Mouse (Mus musculus) heart, embryonic 14.5 days (tissue): ENCODE data around the gene Slc9a9. TPM values are rescaled to one million over a fixed set of nuclear protein-coding genes. Genes with fewer than 3 reads are reported as not detected.

Experiments used
- ATAC-seq: fragments of 200-750 bp; cut with Nextera tagmentation; 2 replicates; pipeline ENCODE4 v1.8.0; 2017; ENCODE audit warnings: low read depth, moderate TSS enrichment; ENCODE audit not compliant: insufficient number of reproducible peaks, insufficient read depth, low FRiP score
- H3K27ac ChIP-seq, 2 experiments: fragments of 200-500 bp in 1 of 2; fragments of 300-500 bp in 1 of 2; sonication (generic) in 1 of 2; replicated peaks in 1 of 2; 2 replicates each; pipeline ENCODE4 v1.5.1; 2012 to 2014; ENCODE audit warnings: low read depth in 2 of 2, low read length in 2 of 2, control low read depth in 1 of 2, mild to moderate bottlenecking in 1 of 2, mixed read lengths in 1 of 2; ENCODE audit not compliant: control insufficient read depth in 1 of 2, insufficient read depth in 1 of 2
- H3K27me3 ChIP-seq: fragments of 300-500 bp; sonication (generic); 2 replicates; pipeline ENCODE4 v1.6.1; 2014; ENCODE audit warnings: mild to moderate bottlenecking, low read length, control low read depth; ENCODE audit not compliant: control insufficient read depth, insufficient read depth
- H3K36me3 ChIP-seq: fragments of 300-500 bp; sonication (generic); 2 replicates; pipeline ENCODE4 v1.6.1; 2014; ENCODE audit warnings: mild to moderate bottlenecking, control low read depth, low read length, mixed read lengths; ENCODE audit not compliant: control insufficient read depth, insufficient read depth
- H3K4me1 ChIP-seq, 2 experiments: fragments of 200-500 bp in 1 of 2; fragments of 300-500 bp in 1 of 2; sonication (generic) in 1 of 2; 2 replicates each; pipeline ENCODE4 v1.6.1; 2012 to 2014; ENCODE audit warnings: low read length in 2 of 2, control low read depth in 1 of 2, mixed read lengths in 1 of 2; ENCODE audit not compliant: control insufficient read depth in 2 of 2, insufficient read depth in 2 of 2
- H3K4me2 ChIP-seq: fragments of 300-500 bp; sonication (generic); 2 replicates; pipeline ENCODE4 v1.6.1; 2014; ENCODE audit warnings: mild to moderate bottlenecking, low read length
- H3K4me3 ChIP-seq, 2 experiments: fragments of 200-500 bp in 1 of 2; fragments of 300-500 bp in 1 of 2; sonication (generic) in 1 of 2; 2 replicates each; pipeline ENCODE4 v1.5.1; 2012 to 2014; ENCODE audit warnings: low read length in 2 of 2, mild to moderate bottlenecking in 2 of 2, control low read depth in 1 of 2, low read depth in 1 of 2, moderate library complexity in 1 of 2; ENCODE audit not compliant: control insufficient read depth in 1 of 2, insufficient read depth in 1 of 2
- H3K9ac ChIP-seq: fragments of 300-500 bp; sonication (generic); 2 replicates; pipeline ENCODE4 v1.6.1; 2014; ENCODE audit warnings: mild to moderate bottlenecking, low read length
- H3K9me3 ChIP-seq: fragments of 300-500 bp; sonication (generic); 2 replicates; pipeline ENCODE4 v1.6.1; 2016; ENCODE audit warnings: low read length, control low read depth; ENCODE audit not compliant: control insufficient read depth
- WGBS: fragments of 180-500 bp; shearing (Covaris S2); extraction: QIAGEN DNeasy Blood & Tissue Kit; methylation state at CpG from one replicate; pipeline ENCODE4 v1.1.7; 2014; 5-methylcytosine and 5-hydroxymethylcytosine counted together
- polyA plus RNA-seq: library from polyadenylated mRNA; unstranded; fragments of >200 nt; fragmentation: Nextera tagmentation; extraction: Ambion mirVana; gene quantifications from 2 replicates; pipeline ENCODE4 v1.2.1, GENCODE M21; 2014

Slc9a9 gene
- polyA plus RNA-seq, 1 experiment from 2014 or later: 4.7 TPM

DNA sequence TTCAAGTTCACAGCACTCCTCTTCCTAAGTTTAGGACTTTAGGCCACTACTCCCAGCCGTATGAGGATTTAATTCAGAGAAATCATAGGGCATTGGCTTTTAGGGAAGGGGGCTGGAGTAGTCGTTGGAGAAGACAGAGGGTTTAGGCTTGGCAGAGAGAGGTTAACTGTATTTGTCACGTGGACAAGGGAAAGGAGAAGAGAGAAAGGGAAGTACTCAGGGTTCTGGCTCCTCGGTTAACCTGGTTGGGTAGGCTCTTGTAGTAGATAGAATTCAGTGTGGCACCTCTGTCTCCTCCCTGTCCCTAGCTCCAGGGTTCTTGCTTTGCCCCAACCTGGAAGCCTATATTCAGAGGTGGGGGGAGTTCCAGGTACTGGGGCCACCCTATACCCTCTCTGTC lies 4.5 kb upstream of the Slc9a9 start:
- Histone ChIP-seq H3K4me1 (peaks cover 3 to 4% of the 10 kb centered on the region in 2 experiments; a peak in 2 of 4 replicates), H3K9me3 (no peaks in the 10 kb centered on the region), H3K4me2 (no peak overlapping the region), H3K36me3 (no peaks in the 10 kb centered on the region), H3K27me3 (no peaks in the 10 kb centered on the region), H3K27ac (no peak overlapping the region), H3K9ac (no peak overlapping the region), H3K4me3 (no peak overlapping the region)
- 72% methylated on average over 4 of the region's 4 CpGs for WGBS
- ATAC-seq: no peak

DNA sequence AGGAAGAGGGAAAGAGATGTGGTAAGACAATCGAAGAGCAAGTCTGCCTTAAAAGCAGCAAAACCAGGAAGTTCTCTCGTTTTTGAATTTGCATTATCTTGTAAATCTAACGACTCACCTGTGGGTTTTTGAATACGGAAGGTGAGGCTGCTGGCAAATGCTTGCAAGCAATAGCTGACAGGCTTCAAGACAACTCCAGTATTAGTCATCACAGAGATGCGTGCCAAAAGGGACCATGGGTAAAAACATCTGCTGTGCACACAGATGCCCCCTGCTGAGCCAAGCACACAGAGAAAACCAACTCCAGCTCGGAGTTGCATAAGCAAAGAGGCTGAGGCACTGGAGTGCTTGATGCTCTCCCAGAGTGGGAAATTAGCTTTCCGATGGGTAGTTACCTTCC lies 1.1 kb upstream of the Slc9a9 start:
- H3K27ac ChIP-seq: no peak overlapping the region
- H3K27me3 ChIP-seq: no peaks in the 10 kb centered on the region
- 56% methylated on average over 7 of the region's 7 CpGs for WGBS
- peaks cover 4 to 5% of the 10 kb centered on the region in 2 experiments; a peak in 2 of 4 replicates for H3K4me1 ChIP-seq
- no peak overlapping the region for H3K9ac ChIP-seq
- no peak for ATAC-seq
- no peaks in the 10 kb centered on the region for H3K36me3 ChIP-seq
- H3K4me2 ChIP-seq: no peak overlapping the region
- H3K4me3 ChIP-seq: no peak overlapping the region
- H3K9me3 ChIP-seq: no peaks in the 10 kb centered on the region

DNA sequence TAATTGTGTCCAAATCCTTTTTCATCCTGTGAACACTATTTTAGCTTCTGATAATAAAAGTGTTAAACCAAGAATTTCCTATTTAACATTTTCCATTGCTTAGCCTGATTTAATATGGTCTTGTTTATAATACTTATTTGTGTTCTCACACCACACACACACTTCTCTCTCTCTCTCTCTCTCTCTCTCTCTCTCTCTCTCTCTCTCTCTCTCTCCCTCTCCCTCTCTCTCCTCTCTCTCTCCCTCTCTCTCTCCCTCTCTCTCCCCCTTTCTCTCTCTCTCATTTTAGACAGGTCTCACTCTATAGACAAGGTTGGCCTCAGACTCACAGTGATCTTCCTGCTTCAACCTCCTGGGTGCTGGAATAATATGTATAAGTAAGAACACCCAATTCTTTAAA lies 995 bp downstream of the Slc9a9 start:
- H3K9me3 ChIP-seq: no peaks in the 10 kb centered on the region
- peak overlapping the region; percentile 90 for H3K4me2 ChIP-seq
- H3K27me3 ChIP-seq: no peaks in the 10 kb centered on the region
- peak overlapping the region in 1 of 2 experiments; percentile 63; a peak in 2 of 4 replicates for H3K4me3 ChIP-seq
- peak overlapping the region; percentile 73 for H3K9ac ChIP-seq
- no peak for ATAC-seq
- peak overlapping the region in 1 of 2 experiments; percentile 44; a peak in 2 of 4 replicates for H3K27ac ChIP-seq
- H3K4me1 ChIP-seq: peaks cover 4 to 5% of the 10 kb centered on the region in 2 experiments; a peak in 2 of 4 replicates
- H3K36me3 ChIP-seq: no peaks in the 10 kb centered on the region

DNA sequence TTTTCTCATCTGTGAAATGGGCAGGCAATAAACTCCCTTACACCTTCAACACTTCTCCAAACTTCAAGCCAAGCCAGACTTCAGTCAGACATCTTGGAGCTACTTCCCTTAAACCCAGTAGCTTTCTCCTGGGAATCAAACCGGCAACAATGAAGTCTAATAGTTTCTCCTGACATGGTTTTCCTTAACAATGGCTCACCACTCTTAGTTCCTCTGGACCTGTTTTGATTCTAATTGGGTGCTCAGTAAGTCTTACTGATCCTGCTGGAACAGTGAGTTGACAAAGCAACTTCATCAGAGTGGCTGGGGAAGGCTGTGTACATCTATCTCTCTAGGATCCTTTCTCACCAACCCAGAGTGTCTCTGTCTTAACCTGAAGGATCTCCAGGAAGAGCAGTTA lies 5.0 kb downstream of the Slc9a9 start:
- no peak overlapping the region for H3K4me3 ChIP-seq
- no peak for ATAC-seq
- H3K27me3 ChIP-seq: no peaks in the 10 kb centered on the region
- H3K9me3 ChIP-seq: no peaks in the 10 kb centered on the region
- no peaks in the 10 kb centered on the region for H3K36me3 ChIP-seq
- no peak overlapping the region for H3K27ac ChIP-seq
- no peak overlapping the region for H3K9ac ChIP-seq
- WGBS: 92% methylated on average over 1 of the region's 1 CpGs
- H3K4me1 ChIP-seq: peaks cover 0 to 2% of the 10 kb centered on the region in 2 experiments; a peak in 1 of 4 replicates
- H3K4me2 ChIP-seq: no peak overlapping the region

DNA sequence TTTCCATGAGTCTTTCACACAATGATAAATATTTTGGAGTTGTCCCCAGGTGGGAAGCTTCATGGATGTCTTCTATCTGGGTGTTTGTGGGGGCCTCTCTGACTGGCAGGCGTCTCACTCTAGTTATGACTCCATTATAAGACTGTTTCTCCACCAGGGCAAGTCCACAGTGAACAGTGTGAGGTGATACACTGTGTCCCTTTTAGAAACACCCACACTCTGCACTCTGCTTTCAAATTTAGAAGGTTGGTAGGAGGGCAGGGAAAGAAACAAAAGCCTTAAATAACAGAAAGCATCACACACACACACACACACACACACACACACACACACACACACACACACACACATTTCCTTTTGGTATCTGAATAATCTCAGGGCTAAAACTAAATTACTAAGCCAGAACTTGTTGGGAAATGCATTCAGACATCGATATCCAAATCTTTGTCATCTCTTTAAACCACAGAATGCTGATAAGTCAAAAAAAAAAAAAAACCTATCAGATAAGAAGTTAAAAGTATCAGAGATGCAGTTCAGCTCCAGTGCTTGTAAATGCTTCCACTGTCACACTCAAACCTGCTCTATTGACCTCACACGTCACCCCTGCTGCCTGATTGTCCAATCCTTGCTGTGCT lies 8.4 kb downstream of the Slc9a9 start:
- Histone ChIP-seq H3K4me3 (no peak overlapping the region), H3K27ac (no peak overlapping the region), H3K36me3 (no peaks in the 10 kb centered on the region), H3K27me3 (no peaks in the 10 kb centered on the region), H3K9me3 (no peaks in the 10 kb centered on the region), H3K4me1 (no peaks in the 10 kb centered on the region), H3K4me2 (no peak overlapping the region), H3K9ac (no peak overlapping the region)
- 70% methylated on average over 3 of the region's 3 CpGs for WGBS
- ATAC-seq: no peak

DNA sequence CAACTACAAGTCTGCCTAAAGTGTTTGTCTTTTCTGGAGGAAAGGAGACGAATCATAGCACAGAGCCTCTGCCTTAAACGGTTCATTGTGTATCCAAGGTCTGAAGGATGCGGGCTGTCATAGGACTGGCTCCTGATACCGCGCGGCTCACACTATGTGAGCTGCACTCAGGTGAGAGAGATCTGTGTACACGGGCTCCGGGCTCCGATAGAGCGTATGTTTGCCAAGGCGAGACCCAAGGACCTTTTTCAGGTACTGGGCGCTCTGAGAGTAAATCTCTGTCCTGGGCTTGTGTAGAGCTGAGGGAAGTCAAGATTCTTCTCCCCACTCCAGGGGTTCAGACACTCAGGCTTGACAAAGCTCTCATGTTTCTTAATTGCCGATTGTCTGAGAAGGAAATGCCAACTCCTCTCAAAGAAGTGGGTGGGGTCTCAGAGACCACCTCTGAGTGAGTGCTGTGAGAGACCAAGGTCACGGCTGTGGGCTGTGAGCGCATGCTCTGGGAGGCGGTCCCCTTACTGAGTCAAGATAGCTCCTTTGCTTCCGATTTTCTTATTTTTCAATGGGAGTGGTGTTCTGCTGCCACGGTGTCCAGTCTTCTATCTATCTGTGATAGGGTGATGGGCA lies 10.9 kb downstream of the Slc9a9 start:
- H3K4me3 ChIP-seq: no peak overlapping the region
- no peaks in the 10 kb centered on the region for H3K36me3 ChIP-seq
- no peaks in the 10 kb centered on the region for H3K4me1 ChIP-seq
- H3K9ac ChIP-seq: no peak overlapping the region
- H3K27me3 ChIP-seq: no peaks in the 10 kb centered on the region
- H3K9me3 ChIP-seq: no peaks in the 10 kb centered on the region
- H3K4me2 ChIP-seq: no peak overlapping the region
- no peak for ATAC-seq
- 72% methylated on average over 18 of the region's 18 CpGs for WGBS
- no peak overlapping the region for H3K27ac ChIP-seq

DNA sequence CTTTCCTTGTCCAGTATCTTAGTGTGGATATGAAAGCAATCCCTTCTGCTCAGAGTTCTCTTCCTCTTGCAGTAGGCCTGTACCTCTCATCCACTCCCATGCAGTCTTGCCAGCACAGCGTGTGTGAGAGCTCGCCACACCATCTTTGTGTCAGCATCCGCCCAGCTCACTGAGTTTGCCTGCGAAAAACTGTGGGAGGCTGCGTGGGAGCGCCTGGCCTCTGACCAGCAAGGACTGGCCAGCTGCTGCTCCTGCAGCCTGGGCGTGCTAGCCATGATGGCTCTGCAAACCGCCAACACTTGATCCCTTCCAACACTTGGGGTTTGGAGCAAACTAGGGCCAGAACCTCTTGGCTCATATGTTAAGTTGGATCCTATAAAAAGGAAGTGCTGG lies 11.4 kb downstream of the Slc9a9 start:
- Histone ChIP-seq H3K4me1 (no peaks in the 10 kb centered on the region), H3K4me3 (no peak overlapping the region), H3K27ac (no peak overlapping the region), H3K9me3 (no peaks in the 10 kb centered on the region), H3K4me2 (no peak overlapping the region), H3K27me3 (no peaks in the 10 kb centered on the region), H3K9ac (no peak overlapping the region), H3K36me3 (no peaks in the 10 kb centered on the region)
- 78% methylated on average over 8 of the region's 8 CpGs for WGBS
- no peak for ATAC-seq

DNA sequence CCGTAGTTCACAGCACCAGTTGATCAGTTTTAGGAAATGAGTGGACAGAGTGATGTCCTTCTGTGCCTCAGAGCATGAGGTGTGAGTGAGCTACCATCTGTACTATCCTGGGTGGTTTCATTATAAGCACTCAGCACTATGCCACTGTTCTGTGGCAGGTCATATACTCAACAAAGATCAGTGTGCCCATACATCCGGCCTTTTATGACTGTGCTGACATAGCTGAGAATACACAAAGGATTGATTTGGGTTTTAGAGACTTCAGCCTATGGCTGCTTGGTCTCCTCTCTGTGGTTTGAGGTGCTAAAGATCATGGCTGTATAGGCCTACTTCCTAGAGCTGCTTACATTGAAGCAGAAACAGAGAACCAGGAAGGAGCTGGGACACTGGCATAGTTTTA lies 12.6 kb downstream of the Slc9a9 start:
- Histone ChIP-seq H3K36me3 (no peaks in the 10 kb centered on the region), H3K4me3 (no peak overlapping the region), H3K27me3 (no peaks in the 10 kb centered on the region), H3K9me3 (no peaks in the 10 kb centered on the region), H3K27ac (no peak overlapping the region), H3K4me1 (no peaks in the 10 kb centered on the region), H3K9ac (no peak overlapping the region), H3K4me2 (no peak overlapping the region)
- WGBS: 81% methylated on average over 2 of the region's 2 CpGs
- no peak for ATAC-seq
